Mouse (Mus musculus): ENCODE results near the gene Opa1. TPM values are rescaled to one million over a fixed set of nuclear protein-coding genes. Genes with fewer than 3 reads are reported as not detected.

The Opa1 gene
- total and polyA plus RNA-seq, 2 experiments from 2014 or later, result 43.9 to 77.4 TPM

GRCm38 (mm10) chr16:29541261-29541683 is 37.9 kb upstream of the Opa1 start:
- Histone ChIP-seq H3K4me2 (ENCODE audit: low read depth, low read length, poor library complexity, severe bottlenecking) (peak overlapping the region; percentile 29; the same call in 1 of the 2 replicates), H3K4me3 (ENCODE audit: low read depth, low read length) (peak overlapping the region; percentile 13; the same call in 1 of the 2 replicates), H3K4me1 (ENCODE audit: insufficient read depth, low read length) (no peaks in the 10 kb centered on the region; the same call in 1 of the 2 replicates), H3K9ac (replicated peaks; ENCODE audit: low read length, poor library complexity, severe bottlenecking) (0 out of 2 replicates have a peak overlapping the region, but pooled peaks have one; percentile 9), H3K36me3 (ENCODE audit: insufficient read depth, low read length) (no peaks in the 10 kb centered on the region), H3K9me3 (ENCODE audit: low read length) (no peaks in the 10 kb centered on the region), H3K27ac (ENCODE audit: low read depth, low read length) (no peak overlapping the region), H3K27me3 (ENCODE audit: insufficient read depth, low read length) (no peaks in the 10 kb centered on the region)
- ATAC-seq (ENCODE audit: low FRiP score) (no peak), DNase-seq (ENCODE audit: low spot score) (peak; percentile 27)
- TF ChIP-seq CTCF (IDR thresholded peaks at IDR 0.05), result no peak
- 62% methylated on average over 11 of the region's 11 CpGs for WGBS

DNA sequence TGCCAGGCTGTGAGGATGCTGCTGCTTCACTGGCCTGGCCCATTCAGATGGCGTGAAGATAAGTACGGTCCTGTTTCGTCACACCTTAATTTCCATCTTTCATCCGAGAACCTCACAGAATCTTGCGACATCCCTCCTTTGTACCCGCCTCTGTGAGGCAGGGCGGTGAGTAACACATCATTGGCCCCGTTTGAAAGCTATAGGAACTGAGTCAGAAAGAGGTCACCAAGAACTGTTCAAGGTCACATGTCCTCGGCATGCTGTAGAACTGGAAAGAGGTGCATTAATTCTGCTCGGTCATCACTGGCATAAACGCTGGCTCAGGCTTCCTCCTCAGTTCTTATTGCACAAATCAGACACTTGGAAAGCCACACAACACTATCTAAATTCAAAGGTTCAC is 34.3 kb upstream of the Opa1 start, which contains the start of gene Atp13a4:
TSS of gene Atp13a4 (minus strand) at position 36 of the 400 bp plus-strand sequence.
- Histone ChIP-seq H3K36me3 (ENCODE audit: insufficient read depth, low read length) (no peaks in the 10 kb centered on the region), H3K4me2 (ENCODE audit: low read depth, low read length, poor library complexity, severe bottlenecking) (no peak within 1 kb of the TSS), H3K9ac (replicated peaks; ENCODE audit: low read length, poor library complexity, severe bottlenecking) (no peak within 1 kb of the TSS), H3K27me3 (ENCODE audit: insufficient read depth, low read length) (no peaks in the 10 kb centered on the region), H3K27ac (ENCODE audit: low read depth, low read length) (no peak within 1 kb of the TSS), H3K9me3 (ENCODE audit: low read length) (no peaks in the 10 kb centered on the region), H3K4me3 (ENCODE audit: low read depth, low read length) (no peak within 1 kb of the TSS), H3K4me1 (ENCODE audit: insufficient read depth, low read length) (no peaks in the 10 kb centered on the region)
- TF ChIP-seq CTCF (IDR thresholded peaks at IDR 0.05), result no peak
- ATAC-seq (ENCODE audit: low FRiP score) (no peak), DNase-seq (ENCODE audit: low spot score) (no peak)
- 88% methylated on average over 11 of the region's 11 CpGs for WGBS

- ATAC-seq (ENCODE audit: low FRiP score), result no peak
- peaks cover 4% of the 10 kb centered on the region; the same call in 1 of the 2 replicates for H3K27me3 ChIP-seq (ENCODE audit: insufficient read depth, low read length)
- WGBS, result 84% methylated on average over 5 of the region's 5 CpGs
- H3K4me3 ChIP-seq (ENCODE audit: low read depth, low read length), result no peak overlapping the region
- H3K9me3 ChIP-seq (ENCODE audit: low read length), result no peaks in the 10 kb centered on the region
- TF ChIP-seq CTCF (IDR thresholded peaks at IDR 0.05), result no peak
- no peak overlapping the region for H3K9ac ChIP-seq (replicated peaks; ENCODE audit: low read length, poor library complexity, severe bottlenecking)
- no peaks in the 10 kb centered on the region for H3K4me1 ChIP-seq (ENCODE audit: insufficient read depth, low read length)
- H3K4me2 ChIP-seq (ENCODE audit: low read depth, low read length, poor library complexity, severe bottlenecking), result no peak overlapping the region
- DNase-seq (ENCODE audit: low spot score), result no peak
- H3K36me3 ChIP-seq (ENCODE audit: insufficient read depth, low read length), result no peaks in the 10 kb centered on the region
- H3K27ac ChIP-seq (ENCODE audit: low read depth, low read length), result no peak overlapping the region
These were observed 19.5 kb upstream of the Opa1 start for GRCm38 (mm10) chr16:29559667-29560066.

DNA sequence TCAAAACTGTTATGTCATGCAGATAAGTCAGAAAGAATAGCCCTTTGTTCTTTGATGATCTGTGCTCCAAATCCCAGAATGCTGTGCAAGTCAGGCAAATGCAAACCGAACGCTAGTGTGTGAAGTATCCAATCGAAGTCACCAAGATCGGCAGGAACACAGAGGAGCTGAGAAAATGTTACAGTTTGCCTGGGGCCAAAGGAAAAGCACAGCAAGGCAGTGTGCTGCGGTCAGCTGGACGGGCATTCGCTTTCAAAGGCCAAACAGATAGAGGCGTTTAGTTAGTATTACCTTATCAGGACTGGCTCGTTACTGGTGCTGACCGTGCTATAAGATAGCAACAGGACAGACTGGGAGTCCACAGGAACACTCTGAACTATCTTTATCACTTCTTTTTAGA is 18.7 kb upstream of the Opa1 start:
- no peak for ATAC-seq (ENCODE audit: low FRiP score)
- H3K36me3 ChIP-seq (ENCODE audit: insufficient read depth, low read length), result no peaks in the 10 kb centered on the region
- peak overlapping the region; percentile 38 for H3K4me2 ChIP-seq (ENCODE audit: low read depth, low read length, poor library complexity, severe bottlenecking)

DNA sequence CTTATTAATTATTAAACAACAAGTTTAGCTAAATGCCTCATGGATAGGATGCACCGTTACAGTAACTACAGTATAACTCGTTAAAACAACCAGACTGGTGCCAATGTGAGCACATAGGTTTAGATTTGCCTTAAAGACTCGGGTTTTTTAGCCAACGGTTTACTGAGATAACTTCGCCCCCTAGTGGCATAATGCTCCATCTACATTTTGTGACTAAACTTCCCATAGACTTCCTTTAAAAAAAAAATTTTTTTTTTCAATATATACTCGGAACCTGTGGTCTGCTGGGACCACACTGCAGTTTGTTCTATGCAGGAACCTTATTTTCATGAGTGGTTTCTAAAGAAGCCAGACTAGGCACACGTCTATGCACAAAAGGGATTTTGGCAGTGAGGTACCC is 18.3 kb upstream of the Opa1 start:
- peak overlapping the region; percentile 38 for H3K4me2 ChIP-seq (ENCODE audit: low read depth, low read length, poor library complexity, severe bottlenecking)

More for the DNA sequence above, 18.7 kb upstream of the Opa1 start:
- Histone ChIP-seq H3K9me3 (ENCODE audit: low read length) (no peaks in the 10 kb centered on the region), H3K27me3 (ENCODE audit: insufficient read depth, low read length) (peaks cover 4% of the 10 kb centered on the region; the same call in 1 of the 2 replicates), H3K4me1 (ENCODE audit: insufficient read depth, low read length) (no peaks in the 10 kb centered on the region), H3K4me3 (ENCODE audit: low read depth, low read length) (no peak overlapping the region), H3K9ac (replicated peaks; ENCODE audit: low read length, poor library complexity, severe bottlenecking) (peak overlapping the region; percentile 24; the same call in 1 of the 2 replicates), H3K27ac (ENCODE audit: low read depth, low read length) (no peak overlapping the region)
- WGBS, result 39% methylated on average over 10 of the region's 10 CpGs
- TF ChIP-seq CTCF (IDR thresholded peaks at IDR 0.05), result no peak
- no peak for DNase-seq (ENCODE audit: low spot score)

DNA sequence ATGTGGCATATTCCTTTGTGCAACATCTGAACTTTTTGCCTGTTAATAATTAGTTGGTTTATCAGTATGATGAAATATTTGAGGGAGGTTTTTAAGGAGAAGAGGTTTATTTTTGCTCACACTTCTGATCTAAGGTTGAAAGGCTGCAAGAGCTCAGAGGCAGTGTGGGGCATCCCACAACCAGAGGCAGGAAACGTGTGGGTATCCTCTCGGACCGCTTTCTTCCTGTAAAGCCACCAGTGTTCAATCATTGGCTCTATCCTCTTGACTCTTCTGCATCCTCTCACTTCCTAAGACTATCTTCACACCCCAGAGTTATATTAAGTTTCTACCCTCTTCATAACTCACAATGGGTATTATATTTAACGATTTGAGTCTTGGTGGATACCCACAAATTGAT is 5.1 kb upstream of the Opa1 start:
- 76% methylated on average over 4 of the region's 4 CpGs for WGBS
- Histone ChIP-seq H3K4me3 (ENCODE audit: low read depth, low read length) (no peak overlapping the region), H3K9ac (replicated peaks; ENCODE audit: low read length, poor library complexity, severe bottlenecking) (no peak overlapping the region), H3K27me3 (ENCODE audit: insufficient read depth, low read length) (no peaks in the 10 kb centered on the region), H3K9me3 (ENCODE audit: low read length) (no peaks in the 10 kb centered on the region), H3K36me3 (ENCODE audit: insufficient read depth, low read length) (no peaks in the 10 kb centered on the region), H3K4me1 (ENCODE audit: insufficient read depth, low read length) (no peaks in the 10 kb centered on the region), H3K4me2 (ENCODE audit: low read depth, low read length, poor library complexity, severe bottlenecking) (no peak overlapping the region), H3K27ac (ENCODE audit: low read depth, low read length) (no peak overlapping the region)
- ATAC-seq (ENCODE audit: low FRiP score), result no peak
- TF ChIP-seq CTCF (IDR thresholded peaks at IDR 0.05), result no peak
- DNase-seq (ENCODE audit: low spot score), result no peak

More for the DNA sequence above, 18.3 kb upstream of the Opa1 start:
- Histone ChIP-seq H3K9me3 (ENCODE audit: low read length) (no peaks in the 10 kb centered on the region), H3K36me3 (ENCODE audit: insufficient read depth, low read length) (no peaks in the 10 kb centered on the region), H3K9ac (replicated peaks; ENCODE audit: low read length, poor library complexity, severe bottlenecking) (no peak overlapping the region), H3K4me3 (ENCODE audit: low read depth, low read length) (no peak overlapping the region), H3K27me3 (ENCODE audit: insufficient read depth, low read length) (peaks cover 4% of the 10 kb centered on the region; the same call in 1 of the 2 replicates), H3K4me1 (ENCODE audit: insufficient read depth, low read length) (no peaks in the 10 kb centered on the region), H3K27ac (ENCODE audit: low read depth, low read length) (no peak overlapping the region)
- WGBS, result 2% methylated on average over 7 of the region's 7 CpGs
- TF ChIP-seq CTCF (IDR thresholded peaks at IDR 0.05), result peak; percentile 88
- DNase-seq (ENCODE audit: low spot score) (peak; percentile 95), ATAC-seq (ENCODE audit: low FRiP score) (no peak)
